Mouse (Mus musculus): ENCODE measurements around the gene Tas1r1. TPM values are rescaled to one million over a fixed set of nuclear protein-coding genes. Genes with fewer than 3 reads are reported as not detected.
A peak's percentile ranks its signal among the peaks of the same experiment; 100 is the strongest.
"Not testable (repeated sequence)": the region's sequence is repeated elsewhere in the genome, so short reads cannot be mapped to it uniquely, and the experiment has no call there.

Tas1r1 gene
- polyA plus RNA-seq, 1 experiment from 2014 or later: 0.30 TPM

GRCm38 (mm10) chr4:152041924-152042641, 3.7 kb upstream of the Tas1r1 start:
- Histone ChIP-seq H3K4me1 (ENCODE audit: insufficient read depth) (no peaks in the 10 kb centered on the region), H3K27me3 (ENCODE audit: insufficient read depth, low read length) (no peaks in the 10 kb centered on the region), H3K9me3 (ENCODE audit: low read depth, low read length) (no peaks in the 10 kb centered on the region), H3K9ac (no peak overlapping the region), H3K36me3 (ENCODE audit: insufficient read depth) (peaks cover 62% of the 10 kb centered on the region), H3K4me2 (no peak overlapping the region), H3K27ac (ENCODE audit: low read depth) (no peak overlapping the region), H3K4me3 (ENCODE audit: low read depth, low read length) (no peak overlapping the region)
- TF ChIP-seq CTCF (IDR thresholded peaks at IDR 0.05; ENCODE audit: low read depth): no peak
- no peak for ATAC-seq (ENCODE audit: insufficient read depth)
- DNase-seq: no peak
- 95% methylated on average over 22 of the region's 22 CpGs for WGBS

GRCm38 (mm10) chr4:152039831-152040310, 1.5 kb upstream of the Tas1r1 start:
- H3K4me3 ChIP-seq (ENCODE audit: low read depth, low read length): peak overlapping the region; percentile 99
- no peaks in the 10 kb centered on the region for H3K27me3 ChIP-seq (ENCODE audit: insufficient read depth, low read length)
- peak overlapping the region; percentile 89 for H3K9ac ChIP-seq
- H3K9me3 ChIP-seq (ENCODE audit: low read depth, low read length): no peaks in the 10 kb centered on the region
- H3K27ac ChIP-seq (ENCODE audit: low read depth): no peak overlapping the region
- no peaks in the 10 kb centered on the region for H3K4me1 ChIP-seq (ENCODE audit: insufficient read depth)
- DNase-seq (no peak), ATAC-seq (ENCODE audit: insufficient read depth) (peak; percentile 9; the same call in 1 of the 2 replicates)
- 3% methylated on average over 25 of the region's 25 CpGs for WGBS
- H3K4me2 ChIP-seq: peak overlapping the region; percentile 93
- peaks cover 40% of the 10 kb centered on the region for H3K36me3 ChIP-seq (ENCODE audit: insufficient read depth)
- TF ChIP-seq CTCF (IDR thresholded peaks at IDR 0.05; ENCODE audit: low read depth): no peak

- peak; percentile 97 for DNase-seq
- Histone ChIP-seq H3K27me3 (ENCODE audit: insufficient read depth, low read length) (no peaks in the 10 kb centered on the region), H3K4me1 (ENCODE audit: insufficient read depth) (no peaks in the 10 kb centered on the region), H3K4me3 (ENCODE audit: low read depth, low read length) (peak within 1 kb of the TSS; percentile 99), H3K9ac (peak within 1 kb of the TSS; percentile 89), H3K27ac (ENCODE audit: low read depth) (no peak within 1 kb of the TSS; the same call in 1 of the 2 replicates), H3K9me3 (ENCODE audit: low read depth, low read length) (no peaks in the 10 kb centered on the region), H3K4me2 (peak within 1 kb of the TSS; percentile 93), H3K36me3 (ENCODE audit: insufficient read depth) (peaks cover 33% of the 10 kb centered on the region)
- TF ChIP-seq CTCF (IDR thresholded peaks at IDR 0.05; ENCODE audit: low read depth): peak; percentile 86
- WGBS: under 1% methylated on average over 84 of the region's 86 CpGs
- peak; percentile 92 for ATAC-seq (ENCODE audit: insufficient read depth)
Measured at GRCm38 (mm10) chr4:152038985-152039830, 840 bp upstream of the Tas1r1 start, which contains the start of gene Nol9. TSS of gene Nol9 (plus strand) at chr4:152039321.

GRCm38 (mm10) chr4:152036464-152036863, 1.9 kb downstream of the Tas1r1 start:
- not testable (repeated sequence) for H3K4me2 ChIP-seq; H3K36me3 ChIP-seq (ENCODE audit: insufficient read depth); ATAC-seq (ENCODE audit: insufficient read depth); H3K9me3 ChIP-seq (ENCODE audit: low read depth, low read length); H3K27ac ChIP-seq (ENCODE audit: low read depth); H3K9ac ChIP-seq; H3K4me1 ChIP-seq (ENCODE audit: insufficient read depth); H3K27me3 ChIP-seq (ENCODE audit: insufficient read depth, low read length); H3K4me3 ChIP-seq (ENCODE audit: low read depth, low read length); DNase-seq
- TF ChIP-seq CTCF (IDR thresholded peaks at IDR 0.05; ENCODE audit: low read depth): peak; percentile 26; the same call in 1 of the 2 replicates
- 87% methylated on average over 6 of the region's 6 CpGs for WGBS

GRCm38 (mm10) chr4:152032922-152033321, 5.4 kb downstream of the Tas1r1 start:
- no peak overlapping the region for H3K4me3 ChIP-seq (ENCODE audit: low read depth, low read length)
- H3K36me3 ChIP-seq (ENCODE audit: insufficient read depth): no peaks in the 10 kb centered on the region
- no peak for ATAC-seq (ENCODE audit: insufficient read depth)
- H3K4me2 ChIP-seq: no peak overlapping the region
- peaks cover 4% of the 10 kb centered on the region; the same call in 1 of the 2 replicates for H3K4me1 ChIP-seq (ENCODE audit: insufficient read depth)
- no peak for DNase-seq
- no peak overlapping the region for H3K27ac ChIP-seq (ENCODE audit: low read depth)
- TF ChIP-seq CTCF (IDR thresholded peaks at IDR 0.05; ENCODE audit: low read depth): no peak
- H3K27me3 ChIP-seq (ENCODE audit: insufficient read depth, low read length): no peaks in the 10 kb centered on the region
- H3K9me3 ChIP-seq (ENCODE audit: low read depth, low read length): no peaks in the 10 kb centered on the region
- H3K9ac ChIP-seq: no peak overlapping the region
- WGBS: 85% methylated on average over 13 of the region's 13 CpGs

- H3K36me3 ChIP-seq (ENCODE audit: insufficient read depth): peaks cover 1% of the 10 kb centered on the region; the same call in 1 of the 2 replicates
- DNase-seq: peak; percentile 65
- no peak overlapping the region for H3K27ac ChIP-seq (ENCODE audit: low read depth)
- no peaks in the 10 kb centered on the region for H3K9me3 ChIP-seq (ENCODE audit: low read depth, low read length)
- no peak overlapping the region for H3K4me3 ChIP-seq (ENCODE audit: low read depth, low read length)
- WGBS: 81% methylated on average over 4 of the region's 4 CpGs
- no peak overlapping the region for H3K9ac ChIP-seq
- H3K4me1 ChIP-seq (ENCODE audit: insufficient read depth): peaks cover 14% of the 10 kb centered on the region
- peak; percentile 21 for TF ChIP-seq CTCF (IDR thresholded peaks at IDR 0.05; ENCODE audit: low read depth)
- no peak overlapping the region for H3K4me2 ChIP-seq
- no peak for ATAC-seq (ENCODE audit: insufficient read depth)
- H3K27me3 ChIP-seq (ENCODE audit: insufficient read depth, low read length): no peaks in the 10 kb centered on the region
Measured at GRCm38 (mm10) chr4:152029997-152030396, 8.4 kb downstream of the Tas1r1 start.

GRCm38 (mm10) chr4:152029087-152029486, 9.3 kb downstream of the Tas1r1 start:
- DNase-seq (no peak), ATAC-seq (ENCODE audit: insufficient read depth) (no peak)
- no peaks in the 10 kb centered on the region for H3K9me3 ChIP-seq (ENCODE audit: low read depth, low read length)
- 40% methylated on average over 5 of the region's 5 CpGs for WGBS
- H3K4me2 ChIP-seq: no peak overlapping the region
- peaks cover 8% of the 10 kb centered on the region; the same call in 1 of the 2 replicates for H3K36me3 ChIP-seq (ENCODE audit: insufficient read depth)
- H3K27me3 ChIP-seq (ENCODE audit: insufficient read depth, low read length): no peaks in the 10 kb centered on the region
- no peak overlapping the region for H3K4me3 ChIP-seq (ENCODE audit: low read depth, low read length)
- peak; percentile 57 for TF ChIP-seq CTCF (IDR thresholded peaks at IDR 0.05; ENCODE audit: low read depth)
- no peak overlapping the region for H3K9ac ChIP-seq
- H3K27ac ChIP-seq (ENCODE audit: low read depth): no peak overlapping the region
- H3K4me1 ChIP-seq (ENCODE audit: insufficient read depth): peaks cover 14% of the 10 kb centered on the region
